Mouse (Mus musculus): ENCODE measurements around the gene Anks4b. TPM values are rescaled to one million over a fixed set of nuclear protein-coding genes. Genes with fewer than 3 reads are reported as not detected.

Anks4b gene
- 0.06 and 0.15 TPM in 2 replicates for polyA plus RNA-seq (2015; fragmentation: Nextera tagmentation; extraction: Ambion mirVana)

- Histone ChIP-seq H3K4me2 (no peak within 1 kb of the TSS), H3K36me3 (no peaks in the 10 kb centered on the region), H3K4me3 (no peak within 1 kb of the TSS), H3K27ac (no peak within 1 kb of the TSS), H3K27me3 (no peaks in the 10 kb centered on the region), H3K4me1 (peaks cover under 1% of the 10 kb centered on the region), H3K9me3 (no peaks in the 10 kb centered on the region), H3K9ac (no peak within 1 kb of the TSS)
- ATAC-seq (ENCODE audit: insufficient number of reproducible peaks, insufficient read depth, low FRiP score, low TSS enrichment, low read depth): no peak
- 84% methylated on average over 10 of the region's 10 CpGs for WGBS
Measured at GRCm38 (mm10) chr7:120173603-120174244, at the start of gene Anks4b. Anks4b (plus strand) TSS chr7:120173858.

GRCm38 (mm10) chr7:120124844-120125243 is 48.8 kb upstream of the Anks4b start:
- peaks cover 15% of the 10 kb centered on the region for H3K36me3 ChIP-seq
- H3K4me2 ChIP-seq: no peak overlapping the region
- H3K4me3 ChIP-seq: no peak overlapping the region
- H3K9me3 ChIP-seq: no peaks in the 10 kb centered on the region
- H3K9ac ChIP-seq: no peak overlapping the region
- WGBS: 0% methylated on average over 3 of the region's 3 CpGs
- no peak overlapping the region for H3K27ac ChIP-seq
- ATAC-seq (ENCODE audit: insufficient number of reproducible peaks, insufficient read depth, low FRiP score, low TSS enrichment, low read depth): no peak; the same call in 1 of the 2 replicates
- peaks cover 29% of the 10 kb centered on the region for H3K4me1 ChIP-seq
- H3K27me3 ChIP-seq: no peaks in the 10 kb centered on the region

- Histone ChIP-seq H3K4me3 (no peak overlapping the region), H3K9ac (no peak overlapping the region), H3K36me3 (no peaks in the 10 kb centered on the region; the same call in 1 of the 2 replicates), H3K27me3 (no peaks in the 10 kb centered on the region), H3K4me1 (peaks cover 29% of the 10 kb centered on the region), H3K4me2 (no peak overlapping the region), H3K9me3 (no peaks in the 10 kb centered on the region), H3K27ac (peak overlapping the region; percentile 60; the same call in 1 of the 2 replicates)
- WGBS: 2% methylated on average over 5 of the region's 5 CpGs
- peak; percentile 33; the same call in 1 of the 2 replicates for ATAC-seq (ENCODE audit: insufficient number of reproducible peaks, insufficient read depth, low FRiP score, low TSS enrichment, low read depth)
Measured at GRCm38 (mm10) chr7:120126976-120127685, 46.5 kb upstream of the Anks4b start.

GRCm38 (mm10) chr7:120127686-120128059 is 46.0 kb upstream of the Anks4b start:
- Histone ChIP-seq H3K9me3 (no peaks in the 10 kb centered on the region), H3K36me3 (no peaks in the 10 kb centered on the region), H3K4me1 (peaks cover 29% of the 10 kb centered on the region), H3K27ac (peak overlapping the region; percentile 60; the same call in 1 of the 2 replicates), H3K27me3 (no peaks in the 10 kb centered on the region), H3K4me2 (no peak overlapping the region), H3K4me3 (no peak overlapping the region), H3K9ac (no peak overlapping the region)
- WGBS: 11% methylated on average over 4 of the region's 4 CpGs
- ATAC-seq (ENCODE audit: insufficient number of reproducible peaks, insufficient read depth, low FRiP score, low TSS enrichment, low read depth): peak; percentile 45; the same call in 1 of the 2 replicates

GRCm38 (mm10) chr7:120128951-120129350 is 44.7 kb upstream of the Anks4b start:
- Histone ChIP-seq H3K4me2 (no peak overlapping the region), H3K9me3 (no peaks in the 10 kb centered on the region), H3K9ac (no peak overlapping the region), H3K27ac (no peak overlapping the region), H3K36me3 (no peaks in the 10 kb centered on the region), H3K27me3 (no peaks in the 10 kb centered on the region), H3K4me1 (peaks cover 29% of the 10 kb centered on the region), H3K4me3 (no peak overlapping the region)
- ATAC-seq (ENCODE audit: insufficient number of reproducible peaks, insufficient read depth, low FRiP score, low TSS enrichment, low read depth): no peak
- 65% methylated on average over 4 of the region's 4 CpGs for WGBS

- H3K9ac ChIP-seq: no peak overlapping the region
- no peak overlapping the region for H3K4me2 ChIP-seq
- no peaks in the 10 kb centered on the region for H3K36me3 ChIP-seq
- no peak for ATAC-seq (ENCODE audit: insufficient number of reproducible peaks, insufficient read depth, low FRiP score, low TSS enrichment, low read depth)
- no peaks in the 10 kb centered on the region for H3K4me1 ChIP-seq
- H3K27me3 ChIP-seq: no peaks in the 10 kb centered on the region
- no peak overlapping the region for H3K4me3 ChIP-seq
- WGBS: 90% methylated on average over 1 of the region's 1 CpGs
- no peak overlapping the region for H3K27ac ChIP-seq
- no peaks in the 10 kb centered on the region for H3K9me3 ChIP-seq
Measured at GRCm38 (mm10) chr7:120142743-120143142, 30.9 kb upstream of the Anks4b start.

- Histone ChIP-seq H3K27ac (no peak within 1 kb of the TSS), H3K9me3 (no peaks in the 10 kb centered on the region), H3K36me3 (no peaks in the 10 kb centered on the region), H3K27me3 (no peaks in the 10 kb centered on the region), H3K9ac (no peak within 1 kb of the TSS), H3K4me1 (no peaks in the 10 kb centered on the region), H3K4me2 (no peak within 1 kb of the TSS), H3K4me3 (no peak within 1 kb of the TSS)
- 83% methylated on average over 9 of the region's 9 CpGs for WGBS
- no peak for ATAC-seq (ENCODE audit: insufficient number of reproducible peaks, insufficient read depth, low FRiP score, low TSS enrichment, low read depth)
Measured at GRCm38 (mm10) chr7:120145191-120145590, 28.5 kb upstream of the Anks4b start, which contains the start of gene Zp2. Zp2 (minus strand) TSS chr7:120145291.

GRCm38 (mm10) chr7:120150257-120150656 is 23.4 kb upstream of the Anks4b start:
- Histone ChIP-seq H3K9ac (no peak overlapping the region), H3K4me1 (no peaks in the 10 kb centered on the region), H3K27me3 (no peaks in the 10 kb centered on the region), H3K27ac (no peak overlapping the region), H3K9me3 (no peaks in the 10 kb centered on the region), H3K4me2 (no peak overlapping the region), H3K36me3 (no peaks in the 10 kb centered on the region), H3K4me3 (no peak overlapping the region)
- WGBS: 17% methylated on average over 3 of the region's 3 CpGs
- no peak for ATAC-seq (ENCODE audit: insufficient number of reproducible peaks, insufficient read depth, low FRiP score, low TSS enrichment, low read depth)

GRCm38 (mm10) chr7:120150898-120151297 is 22.8 kb upstream of the Anks4b start:
- H3K27ac ChIP-seq: no peak overlapping the region
- H3K9ac ChIP-seq: no peak overlapping the region
- H3K4me2 ChIP-seq: no peak overlapping the region
- H3K4me3 ChIP-seq: no peak overlapping the region
- WGBS: 65% methylated on average over 2 of the region's 2 CpGs
- H3K4me1 ChIP-seq: 0 out of 2 replicates have a peak, but pooled peaks cover under 1% of the 10 kb centered on the region
- H3K27me3 ChIP-seq: no peaks in the 10 kb centered on the region
- no peaks in the 10 kb centered on the region for H3K9me3 ChIP-seq
- no peaks in the 10 kb centered on the region for H3K36me3 ChIP-seq
- no peak for ATAC-seq (ENCODE audit: insufficient number of reproducible peaks, insufficient read depth, low FRiP score, low TSS enrichment, low read depth)

GRCm38 (mm10) chr7:120156841-120157409 is 16.7 kb upstream of the Anks4b start:
- Histone ChIP-seq H3K27me3 (no peaks in the 10 kb centered on the region), H3K4me3 (no peak overlapping the region), H3K36me3 (no peaks in the 10 kb centered on the region), H3K4me2 (no peak overlapping the region), H3K9ac (no peak overlapping the region), H3K9me3 (no peaks in the 10 kb centered on the region), H3K27ac (no peak overlapping the region), H3K4me1 (peaks cover 33% of the 10 kb centered on the region)
- WGBS: 15% methylated on average over 2 of the region's 2 CpGs
- ATAC-seq (ENCODE audit: insufficient number of reproducible peaks, insufficient read depth, low FRiP score, low TSS enrichment, low read depth): no peak

GRCm38 (mm10) chr7:120157575-120158061 is 16.0 kb upstream of the Anks4b start:
- no peaks in the 10 kb centered on the region for H3K36me3 ChIP-seq
- no peaks in the 10 kb centered on the region for H3K27me3 ChIP-seq
- WGBS: 29% methylated on average over 5 of the region's 5 CpGs
- H3K9ac ChIP-seq: no peak overlapping the region
- ATAC-seq (ENCODE audit: insufficient number of reproducible peaks, insufficient read depth, low FRiP score, low TSS enrichment, low read depth): no peak
- no peak overlapping the region for H3K4me3 ChIP-seq
- no peak overlapping the region for H3K27ac ChIP-seq
- H3K4me1 ChIP-seq: peaks cover 33% of the 10 kb centered on the region
- no peak overlapping the region for H3K4me2 ChIP-seq
- no peaks in the 10 kb centered on the region for H3K9me3 ChIP-seq
